Mouse (Mus musculus): ENCODE results near the gene Card14.
A peak's percentile ranks its signal among the peaks of the same experiment; 100 is the strongest.

The Card14 gene

GRCm38 (mm10) chr11:119300986-119301385 lies 6.6 kb upstream of the Card14 start:
- DNase-seq (ENCODE audit: low spot score), result no peak

GRCm38 (mm10) chr11:119304904-119305712 lies 2.5 kb upstream of the Card14 start:
- peak; percentile 71 for DNase-seq (ENCODE audit: low spot score)

DNA sequence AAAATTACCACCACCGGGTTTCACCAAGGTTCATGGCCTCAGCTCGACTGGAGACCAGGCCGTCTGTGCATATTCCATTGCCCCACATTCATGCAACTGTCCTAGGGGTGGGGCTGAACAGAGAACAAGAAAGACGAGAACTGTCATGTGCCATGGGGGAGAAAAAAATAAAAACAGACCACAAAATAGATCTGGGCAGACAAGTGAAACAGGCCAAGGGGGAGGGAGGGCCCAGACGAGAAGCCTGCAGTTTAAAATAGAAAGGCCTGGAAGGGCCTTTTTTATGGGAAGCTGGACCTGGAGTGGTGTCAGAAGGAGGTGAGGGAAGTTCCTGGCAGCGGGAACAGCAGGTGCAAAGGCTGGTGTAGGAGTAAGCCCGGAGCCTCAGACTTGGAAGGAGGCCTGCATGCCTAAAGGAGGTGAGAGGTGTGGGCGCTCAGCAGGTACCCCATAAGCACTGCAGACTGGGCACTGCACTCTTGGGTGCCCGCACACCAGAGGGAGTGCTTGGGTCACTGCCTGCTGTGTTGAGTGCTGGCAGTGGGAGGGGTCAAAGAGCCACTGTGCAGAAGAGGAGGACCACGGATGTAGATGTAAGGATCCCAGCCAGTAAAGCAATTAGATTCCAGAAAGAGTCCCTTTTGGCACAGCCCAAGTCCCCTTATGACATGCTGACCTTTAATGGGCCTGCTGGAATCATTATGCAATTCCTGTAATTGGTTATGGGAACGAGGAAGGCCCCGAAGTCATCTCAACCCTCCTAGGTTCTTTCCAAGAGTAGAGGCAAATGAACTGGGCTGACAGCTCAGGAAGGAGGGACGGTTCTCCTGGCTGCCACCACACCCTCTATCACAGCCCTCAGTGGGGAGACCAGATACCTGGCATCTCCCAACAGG lies 558 bp upstream of the Card14 start:
- DNase-seq (ENCODE audit: low spot score), result peak; percentile 26

GRCm38 (mm10) chr11:119307916-119308315 lies 348 bp downstream of the Card14 start:
- no peak for DNase-seq (ENCODE audit: low spot score)

GRCm38 (mm10) chr11:119310621-119311020 lies 3.1 kb downstream of the Card14 start:
- no peak for DNase-seq (ENCODE audit: low spot score)

DNA sequence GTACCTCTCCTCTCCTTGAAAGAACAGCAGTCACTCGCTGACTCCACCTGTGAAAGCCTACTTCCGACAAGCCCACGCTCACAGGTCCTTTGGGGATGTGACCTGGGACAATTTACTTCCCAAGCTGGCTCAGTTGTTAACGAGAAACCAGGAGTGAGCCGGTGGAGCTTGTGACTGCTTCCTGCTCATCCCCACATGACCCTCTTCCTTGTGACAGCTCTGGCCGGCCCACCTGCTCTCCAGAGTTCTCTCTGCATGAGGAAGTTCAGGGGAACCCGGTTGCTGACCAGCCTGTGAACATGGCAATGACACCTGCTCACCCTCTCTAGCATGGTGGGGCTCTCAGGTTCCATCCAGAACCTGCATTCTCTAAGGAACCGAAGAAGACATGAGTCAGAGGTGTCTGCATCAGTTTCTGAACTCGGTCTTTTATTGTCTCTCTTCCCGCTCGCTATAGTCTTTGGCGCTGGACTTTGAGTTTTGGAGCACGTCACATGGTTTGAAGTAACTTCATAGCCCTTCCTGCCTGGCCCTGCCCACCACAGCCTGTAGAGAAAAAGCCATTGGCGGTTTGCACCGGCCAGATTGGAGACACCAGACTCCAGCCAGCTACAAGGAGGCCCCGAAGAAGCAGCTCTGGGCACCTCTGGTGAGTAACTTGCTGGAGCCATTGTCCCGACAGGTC lies 6.8 kb downstream of the Card14 start:
- DNase-seq (ENCODE audit: low spot score), result no peak

GRCm38 (mm10) chr11:119316720-119317119 lies 9.2 kb downstream of the Card14 start:
- no peak for DNase-seq (ENCODE audit: low spot score)

GRCm38 (mm10) chr11:119322521-119322920 lies 15.0 kb downstream of the Card14 start:
- DNase-seq (ENCODE audit: low spot score), result no peak

DNA sequence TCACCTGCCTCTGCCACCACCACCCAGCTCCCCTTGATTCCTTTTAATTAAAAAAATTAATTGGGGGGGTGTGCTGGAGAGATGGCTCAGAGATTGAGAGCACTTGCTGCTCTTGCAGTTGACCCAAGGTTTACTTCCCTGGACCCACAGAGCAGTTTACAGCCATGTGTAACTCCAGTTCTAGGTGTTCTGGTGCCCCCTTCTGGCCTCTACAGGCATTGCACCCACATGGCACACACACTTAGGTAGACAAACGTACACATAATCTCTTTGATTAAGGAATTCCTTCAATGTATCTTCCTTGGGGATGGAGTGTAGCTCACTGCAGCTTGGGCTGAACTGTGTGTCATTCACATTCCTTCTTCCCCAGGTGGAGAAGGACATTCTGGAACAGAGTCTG lies 17.5 kb downstream of the Card14 start:
- DNase-seq (ENCODE audit: low spot score), result no peak

DNA sequence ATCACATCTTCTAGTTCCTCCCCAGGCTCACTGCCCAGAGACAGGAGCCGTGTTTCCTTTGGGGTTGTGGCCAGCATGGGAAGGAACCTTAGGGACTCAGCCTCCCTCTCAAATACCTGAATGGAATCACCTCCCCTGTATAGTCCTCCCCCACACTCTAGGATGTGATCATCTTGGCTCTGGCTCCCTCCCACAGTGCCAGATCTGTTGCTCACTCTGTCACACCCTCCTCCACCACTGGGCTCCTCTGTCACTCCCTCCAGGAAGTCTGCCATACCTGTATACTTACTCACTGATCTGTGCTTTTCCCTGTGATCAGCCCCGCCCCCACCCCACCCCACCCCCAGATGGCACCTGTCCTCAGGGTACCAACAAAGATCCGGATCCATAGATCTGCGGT lies 23.0 kb downstream of the Card14 start:
- DNase-seq (ENCODE audit: low spot score), result no peak

GRCm38 (mm10) chr11:119331970-119332369 lies 24.4 kb downstream of the Card14 start:
- DNase-seq (ENCODE audit: low spot score), result peak; percentile 31

DNA sequence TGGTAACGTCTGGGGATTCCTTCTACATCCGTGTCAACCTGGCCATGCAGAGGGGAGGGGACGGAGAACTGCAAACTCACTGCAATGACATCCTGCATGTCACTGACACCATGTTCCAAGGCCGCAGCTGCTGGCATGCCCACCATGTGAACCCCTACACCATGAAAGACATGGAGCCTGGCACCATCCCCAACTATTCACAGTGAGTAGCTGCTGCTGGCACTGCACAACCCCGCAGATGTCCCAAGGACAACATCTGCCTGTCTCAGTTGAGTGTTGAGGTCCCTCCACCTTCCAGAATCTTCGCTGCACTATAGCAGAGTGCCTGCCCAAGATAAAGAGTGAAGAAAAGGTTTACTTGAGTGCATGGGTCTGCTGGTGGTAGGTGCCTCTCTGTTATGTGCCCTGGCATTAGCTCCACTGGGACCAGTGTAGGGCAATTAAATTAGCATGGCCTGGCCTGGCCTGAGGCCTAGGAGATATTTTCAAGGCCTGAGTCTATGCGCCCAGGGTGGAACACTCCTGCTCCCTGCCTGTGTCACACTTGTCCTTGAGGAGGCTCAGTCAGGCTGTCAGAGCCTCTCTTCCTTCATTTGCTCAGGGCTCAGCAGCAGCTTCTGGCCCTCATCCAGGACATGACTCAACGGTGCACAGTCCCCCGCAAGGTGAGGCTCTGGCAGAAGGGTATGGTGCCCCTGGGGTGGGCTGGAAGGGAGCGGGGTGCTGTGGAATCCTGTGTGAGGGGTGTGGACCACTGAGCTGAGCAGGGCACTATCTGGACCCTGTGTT lies 30.9 kb downstream of the Card14 start:
- DNase-seq (ENCODE audit: low spot score), result peak; percentile 77

DNA sequence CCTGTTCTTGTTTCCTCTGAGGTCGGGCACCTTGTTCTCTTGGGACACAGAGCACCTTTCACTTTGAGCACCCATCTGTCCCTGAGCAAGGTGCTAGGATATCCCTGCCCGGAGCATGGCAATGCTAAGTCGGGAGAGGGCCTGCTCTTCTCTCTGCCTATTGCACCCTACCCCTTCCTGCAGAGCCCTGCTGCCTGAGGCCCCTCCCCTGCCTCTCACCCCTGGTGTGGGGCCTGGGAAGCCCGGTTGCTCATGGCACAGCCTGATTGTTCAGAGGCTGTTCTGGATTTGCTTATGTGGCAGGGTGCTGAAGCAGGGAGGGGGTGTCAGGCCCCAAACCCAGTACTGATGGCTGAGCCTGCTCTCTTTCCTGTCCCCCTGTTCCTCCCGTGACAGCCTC lies 31.6 kb downstream of the Card14 start:
- peak; percentile 83 for DNase-seq (ENCODE audit: low spot score)

- peak; percentile 94 for DNase-seq (ENCODE audit: low spot score)
These were observed 32.1 kb downstream of the Card14 start for GRCm38 (mm10) chr11:119339637-119340036.

DNA sequence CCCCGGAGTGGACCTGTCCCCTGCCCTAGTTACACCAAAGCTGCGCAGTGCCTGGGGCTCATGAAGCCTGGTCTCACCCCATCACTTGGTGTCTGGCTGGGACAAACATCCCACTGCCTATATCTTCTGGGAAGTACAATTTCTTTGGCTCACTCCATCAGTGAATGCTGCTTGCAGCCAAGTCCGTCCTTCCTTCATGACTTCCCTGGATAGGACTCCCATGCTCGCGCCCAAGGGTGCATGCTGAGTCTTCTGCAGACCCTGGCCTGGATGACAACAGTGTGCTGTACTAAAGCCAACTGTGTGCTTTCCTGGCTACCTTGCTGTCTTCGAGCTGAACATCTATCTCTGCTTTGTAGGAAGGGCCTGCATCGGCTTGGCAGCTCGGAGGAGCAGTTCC lies 36.6 kb downstream of the Card14 start:
- DNase-seq (ENCODE audit: low spot score), result no peak

DNA sequence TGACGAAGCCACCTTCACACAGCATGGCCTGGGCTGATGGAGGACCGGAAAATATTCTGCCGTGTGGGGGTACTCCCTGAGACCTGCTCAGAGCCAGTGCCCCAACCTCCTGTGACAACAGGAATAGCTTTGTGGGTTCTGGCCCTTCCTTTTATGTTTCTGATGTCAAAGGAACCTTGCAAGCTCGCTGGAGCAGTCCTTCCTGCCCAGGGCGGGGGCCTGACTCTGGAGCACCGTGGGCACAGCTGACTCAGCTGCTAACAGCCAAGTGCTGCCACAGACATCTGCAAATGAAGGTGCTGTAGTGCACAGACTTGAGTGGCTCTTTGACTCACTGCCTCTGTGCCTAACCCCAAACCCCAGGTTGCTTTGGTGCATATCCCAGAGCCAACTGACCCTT lies 37.3 kb downstream of the Card14 start:
- no peak for DNase-seq (ENCODE audit: low spot score)

GRCm38 (mm10) chr11:119347125-119347524 lies 39.6 kb downstream of the Card14 start:
- no peak for DNase-seq (ENCODE audit: low spot score)

DNA sequence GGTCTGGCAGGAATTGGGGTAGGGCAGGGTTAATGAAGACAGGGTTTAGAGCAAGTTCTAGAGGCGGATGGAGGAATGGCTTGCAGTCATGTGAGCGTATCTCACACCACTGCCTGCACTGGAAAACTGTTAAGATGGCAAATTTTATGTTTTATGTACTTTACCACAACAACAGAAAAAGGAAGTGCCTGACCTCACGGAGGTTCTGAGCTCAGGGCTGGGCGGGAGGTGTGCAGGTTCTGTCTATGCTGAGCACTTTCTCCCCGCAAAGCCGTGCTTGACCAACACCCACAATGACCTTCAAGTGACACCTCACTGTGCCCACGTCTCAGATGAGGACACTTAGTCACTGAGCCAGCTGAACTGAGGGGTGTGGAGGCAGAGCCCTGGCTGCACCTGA lies 44.5 kb downstream of the Card14 start:
- no peak for DNase-seq (ENCODE audit: low spot score)

GRCm38 (mm10) chr11:119353946-119354345 lies 46.4 kb downstream of the Card14 start:
- DNase-seq (ENCODE audit: low spot score), result no peak

- DNase-seq (ENCODE audit: low spot score), result peak; percentile 23
These were observed 47.4 kb downstream of the Card14 start for GRCm38 (mm10) chr11:119354798-119355442.
